Mouse (Mus musculus) erythroblast, adult 5-6 weeks (primary cell): ENCODE results near the gene Fabp7. TPM values are rescaled to one million over a fixed set of nuclear protein-coding genes. Genes with fewer than 3 reads are reported as not detected.
A peak's percentile ranks its signal among the peaks of the same experiment; 100 is the strongest.

Experiments
- ATAC-seq: replicated peaks from 2 replicates; pipeline ENCODE4 v1.8.0; 2016; ENCODE audit warnings: moderate number of reproducible peaks, mild to moderate bottlenecking, moderate TSS enrichment, inconsistent platforms; ENCODE audit not compliant: poor library complexity, low FRiP score, severe bottlenecking
- total RNA-seq, 2 experiments: library from RNA; stranded (forward) in 1 of 2; stranded (reverse) in 1 of 2; fragments of 150-400 nt in 1 of 2; fragments of 200-764, 138-1000 nt in 1 of 2; gene quantifications; 2 replicates each; pipeline versions ENCODE4 v1.2.3 to v1.2.4; 2015 to 2017; ENCODE audit warnings: low replicate concordance in 2 of 2

The Fabp7 gene
- not detected in 2 replicates for total RNA-seq (2015; ENCODE audit: low replicate concordance)
- not detected in 2 replicates for total RNA-seq (2017; ENCODE audit: low replicate concordance)

GRCm38 (mm10) chr10:57784876-57785150, at the start of gene Fabp7:
Gene Fabp7 (plus strand): TSS chr10:57784881.
- ATAC-seq = no peak

- ATAC-seq = no peak
These were observed 43.9 kb upstream of the Fabp7 start for GRCm38 (mm10) chr10:57740733-57741132.

- no peak for ATAC-seq
These were observed 43.3 kb upstream of the Fabp7 start for GRCm38 (mm10) chr10:57741351-57741750.

GRCm38 (mm10) chr10:57743045-57743444, 41.6 kb upstream of the Fabp7 start:
- ATAC-seq = no peak

GRCm38 (mm10) chr10:57743606-57744016, 41.1 kb upstream of the Fabp7 start:
- ATAC-seq = peak; percentile 62; the same call in 1 of the 2 replicates

GRCm38 (mm10) chr10:57744128-57744765, 40.4 kb upstream of the Fabp7 start:
- no peak for ATAC-seq

GRCm38 (mm10) chr10:57745452-57745851, 39.2 kb upstream of the Fabp7 start:
- no peak for ATAC-seq

GRCm38 (mm10) chr10:57747127-57747526, 37.6 kb upstream of the Fabp7 start:
- no peak for ATAC-seq

- ATAC-seq = no peak
These were observed 31.3 kb upstream of the Fabp7 start for GRCm38 (mm10) chr10:57753343-57753742.

- ATAC-seq = no peak
These were observed 29.4 kb upstream of the Fabp7 start for GRCm38 (mm10) chr10:57755201-57755736.

GRCm38 (mm10) chr10:57758999-57759398, 25.7 kb upstream of the Fabp7 start:
- no peak for ATAC-seq

GRCm38 (mm10) chr10:57760694-57761093, 24.0 kb upstream of the Fabp7 start:
- ATAC-seq = no peak

- ATAC-seq = no peak
These were observed 21.6 kb upstream of the Fabp7 start for GRCm38 (mm10) chr10:57763044-57763443.

GRCm38 (mm10) chr10:57783289-57784130, 1.2 kb upstream of the Fabp7 start:
- ATAC-seq = no peak

GRCm38 (mm10) chr10:57784131-57784875, 378 bp upstream of the Fabp7 start:
- no peak for ATAC-seq

GRCm38 (mm10) chr10:57785552-57785951, 871 bp downstream of the Fabp7 start:
- ATAC-seq = no peak

GRCm38 (mm10) chr10:57792957-57793356, 8.3 kb downstream of the Fabp7 start:
- ATAC-seq = no peak

- no peak for ATAC-seq
These were observed 9.3 kb downstream of the Fabp7 start, which contains the start of gene Smpdl3a for GRCm38 (mm10) chr10:57794018-57794417. Gene Smpdl3a (plus strand): TSS chr10:57794335.

GRCm38 (mm10) chr10:57794491-57795461, 10.1 kb downstream of the Fabp7 start:
- ATAC-seq = peak; percentile 77
